Mouse (Mus musculus) cerebral cortex, adult 2 months (tissue): ENCODE measurements around the gene Dst.

ENCODE experiments used
- WGBS: fragments of 180-500 bp; shearing (Covaris S2); methylation state at CpG from one replicate; pipeline ENCODE4 v1.1.7; 2018; 5-methylcytosine and 5-hydroxymethylcytosine counted together

Gene Dst

GRCm38 (mm10) chr1:34129691-34130090 lies 221.7 kb downstream of the Dst start:
- WGBS, result 83% methylated on average over 9 of the region's 9 CpGs

GRCm38 (mm10) chr1:34130804-34131203 lies 222.8 kb downstream of the Dst start:
- 68% methylated on average over 10 of the region's 10 CpGs for WGBS

- WGBS, result 77% methylated on average over 16 of the region's 16 CpGs
Observed at GRCm38 (mm10) chr1:34132875-34133274, 224.8 kb downstream of the Dst start.

GRCm38 (mm10) chr1:34135535-34135934 lies 227.5 kb downstream of the Dst start:
- 91% methylated on average over 3 of the region's 3 CpGs for WGBS

- WGBS, result 50% methylated on average over 13 of the region's 13 CpGs
Observed at GRCm38 (mm10) chr1:34139191-34139853, 231.3 kb downstream of the Dst start.

GRCm38 (mm10) chr1:34139871-34140471 lies 231.9 kb downstream of the Dst start:
- 67% methylated on average over 6 of the region's 6 CpGs for WGBS

GRCm38 (mm10) chr1:34140686-34141085 lies 232.7 kb downstream of the Dst start:
- 43% methylated on average over 3 of the region's 3 CpGs for WGBS

- 47% methylated on average over 9 of the region's 9 CpGs for WGBS
Observed at GRCm38 (mm10) chr1:34142951-34143580, 235.0 kb downstream of the Dst start.

GRCm38 (mm10) chr1:34144826-34145225 lies 236.8 kb downstream of the Dst start:
- WGBS, result 81% methylated on average over 7 of the region's 7 CpGs

- WGBS, result 85% methylated on average over 11 of the region's 11 CpGs
Observed at GRCm38 (mm10) chr1:34148039-34148438, 240.0 kb downstream of the Dst start.

- WGBS, result 45% methylated on average over 10 of the region's 10 CpGs
Observed at GRCm38 (mm10) chr1:34150416-34151093, 242.5 kb downstream of the Dst start.

GRCm38 (mm10) chr1:34152683-34153082 lies 244.7 kb downstream of the Dst start:
- WGBS, result 89% methylated on average over 5 of the region's 5 CpGs

GRCm38 (mm10) chr1:34156058-34156457 lies 248.0 kb downstream of the Dst start:
- 63% methylated on average over 7 of the region's 7 CpGs for WGBS

GRCm38 (mm10) chr1:34157702-34158101 lies 249.7 kb downstream of the Dst start:
- 88% methylated on average over 10 of the region's 10 CpGs for WGBS

GRCm38 (mm10) chr1:34158822-34159221 lies 250.8 kb downstream of the Dst start:
- 51% methylated on average over 11 of the region's 11 CpGs for WGBS

- WGBS, result 87% methylated on average over 7 of the region's 7 CpGs
Observed at GRCm38 (mm10) chr1:34159898-34160297, 251.9 kb downstream of the Dst start.

GRCm38 (mm10) chr1:34164616-34165295 lies 256.7 kb downstream of the Dst start:
- 62% methylated on average over 14 of the region's 14 CpGs for WGBS

- 49% methylated on average over 4 of the region's 4 CpGs for WGBS
Observed at GRCm38 (mm10) chr1:34165926-34166325, 257.9 kb downstream of the Dst start.

GRCm38 (mm10) chr1:34167151-34168057 lies 259.4 kb downstream of the Dst start:
- WGBS, result 45% methylated on average over 19 of the region's 19 CpGs

GRCm38 (mm10) chr1:34169086-34169485 lies 261.1 kb downstream of the Dst start:
- 95% methylated on average over 12 of the region's 12 CpGs for WGBS

- 93% methylated on average over 15 of the region's 15 CpGs for WGBS
Observed at GRCm38 (mm10) chr1:34174517-34174916, 266.5 kb downstream of the Dst start.
